Mouse (Mus musculus) forebrain, embryonic 13.5 days (tissue): ENCODE results near the gene Dio1. TPM values are rescaled to one million over a fixed set of nuclear protein-coding genes. Genes with fewer than 3 reads are reported as not detected.

Experiments used
- ATAC-seq: fragments of 200-750 bp; cut with Nextera tagmentation; 2 replicates; pipeline ENCODE4 v1.8.0; 2017
- H3K27ac ChIP-seq: fragments of 300-500 bp; sonication (generic); 2 replicates; pipeline ENCODE4 v1.5.1; 2015; ENCODE audit warnings: inconsistent platforms, mild to moderate bottlenecking, moderate library complexity
- H3K27me3 ChIP-seq: fragments of 300-500 bp; sonication (generic); 2 replicates; pipeline ENCODE4 v1.6.1; 2015; ENCODE audit warnings: mild to moderate bottlenecking, inconsistent platforms
- H3K36me3 ChIP-seq: fragments of 300-500 bp; sonication (generic); 2 replicates; pipeline ENCODE4 v1.6.1; 2015; ENCODE audit warnings: mild to moderate bottlenecking, inconsistent platforms; ENCODE audit not compliant: poor library complexity, severe bottlenecking
- H3K4me1 ChIP-seq: fragments of 300-500 bp; sonication (generic); 2 replicates; pipeline ENCODE4 v1.6.1; 2015; ENCODE audit warnings: inconsistent platforms
- H3K4me2 ChIP-seq: fragments of 300-500 bp; sonication (generic); 2 replicates; pipeline ENCODE4 v1.6.1; 2015; ENCODE audit warnings: inconsistent platforms, mild to moderate bottlenecking, moderate library complexity
- H3K4me3 ChIP-seq: fragments of 300-500 bp; sonication (generic); 2 replicates; pipeline ENCODE4 v1.5.1; 2015; ENCODE audit warnings: mild to moderate bottlenecking, inconsistent platforms
- H3K9ac ChIP-seq: fragments of 300-500 bp; sonication (generic); 2 replicates; pipeline ENCODE4 v1.6.1; 2015; ENCODE audit warnings: mild to moderate bottlenecking, inconsistent platforms
- H3K9me3 ChIP-seq: fragments of 300-500 bp; sonication (generic); replicated peaks from 2 replicates; pipeline ENCODE4 v1.6.1; 2016; ENCODE audit warnings: inconsistent platforms
- WGBS: fragments of 180-500 bp; shearing (Covaris S2); methylation state at CpG from one replicate; pipeline ENCODE4 v1.1.7; 2015; 5-methylcytosine and 5-hydroxymethylcytosine counted together
- polyA plus RNA-seq: library from polyadenylated mRNA; unstranded; fragments of >200 nt; fragmentation: Nextera tagmentation; extraction: Ambion mirVana; gene quantifications from 2 replicates; pipeline ENCODE4 v1.2.1, GENCODE M21; 2015

Gene Dio1
- polyA plus RNA-seq, 1 experiment from 2014 or later: not detected

GRCm38 (mm10) chr4:107299779-107300340, 7.1 kb downstream of the Dio1 start:
- no peaks in the 10 kb centered on the region for H3K9me3 ChIP-seq
- H3K4me1 ChIP-seq: no peaks in the 10 kb centered on the region
- WGBS: 84% methylated on average over 7 of the region's 7 CpGs
- H3K27ac ChIP-seq: no peak overlapping the region
- H3K4me2 ChIP-seq: no peak overlapping the region
- ATAC-seq: no peak
- H3K9ac ChIP-seq: no peak overlapping the region
- no peak overlapping the region for H3K4me3 ChIP-seq
- H3K27me3 ChIP-seq: no peaks in the 10 kb centered on the region
- H3K36me3 ChIP-seq: no peaks in the 10 kb centered on the region

- H3K4me1 ChIP-seq: no peaks in the 10 kb centered on the region
- no peaks in the 10 kb centered on the region for H3K27me3 ChIP-seq
- no peak overlapping the region for H3K27ac ChIP-seq
- H3K4me2 ChIP-seq: no peak overlapping the region
- 83% methylated on average over 8 of the region's 8 CpGs for WGBS
- H3K36me3 ChIP-seq: no peaks in the 10 kb centered on the region
- no peak overlapping the region for H3K9ac ChIP-seq
- no peak for ATAC-seq
- no peaks in the 10 kb centered on the region for H3K9me3 ChIP-seq
- H3K4me3 ChIP-seq: no peak overlapping the region
These were observed 8.8 kb downstream of the Dio1 start for GRCm38 (mm10) chr4:107298071-107298606.

DNA sequence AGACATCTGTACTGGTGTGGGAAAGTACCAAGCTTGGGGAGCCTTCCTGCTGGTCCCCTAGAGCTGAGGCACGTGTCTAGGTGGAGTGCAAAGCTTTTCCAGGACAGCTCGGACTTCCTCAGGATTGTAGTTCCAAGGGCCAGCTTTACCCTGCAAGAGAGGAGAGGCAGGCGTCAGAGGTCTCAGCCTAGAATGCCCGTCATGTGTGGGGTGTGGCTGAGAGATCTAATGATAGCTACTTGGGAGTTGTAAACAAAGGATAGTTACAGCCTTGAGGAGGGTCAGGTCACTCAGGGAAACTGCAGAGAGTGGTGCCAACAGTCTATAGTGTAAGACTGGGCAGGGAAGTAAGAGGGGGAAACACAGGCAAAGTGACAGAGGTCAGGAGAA, 14.7 kb downstream of the Dio1 start:
- no peak overlapping the region for H3K27ac ChIP-seq

GRCm38 (mm10) chr4:107291611-107292272, 15.2 kb downstream of the Dio1 start:
- Histone ChIP-seq H3K36me3 (no peaks in the 10 kb centered on the region), H3K27ac (no peak overlapping the region), H3K9me3 (no peaks in the 10 kb centered on the region), H3K27me3 (no peaks in the 10 kb centered on the region), H3K4me2 (no peak overlapping the region), H3K4me1 (no peaks in the 10 kb centered on the region), H3K9ac (no peak overlapping the region), H3K4me3 (no peak overlapping the region)
- 84% methylated on average over 7 of the region's 7 CpGs for WGBS
- ATAC-seq: no peak

More for the DNA sequence above, 14.7 kb downstream of the Dio1 start:
- H3K4me1 ChIP-seq: no peaks in the 10 kb centered on the region
- H3K4me2 ChIP-seq: no peak overlapping the region
- no peak for ATAC-seq
- no peaks in the 10 kb centered on the region for H3K27me3 ChIP-seq
- WGBS: 66% methylated on average over 4 of the region's 4 CpGs
- no peak overlapping the region for H3K4me3 ChIP-seq
- H3K9ac ChIP-seq: no peak overlapping the region
- H3K9me3 ChIP-seq: no peaks in the 10 kb centered on the region
- H3K36me3 ChIP-seq: no peaks in the 10 kb centered on the region

DNA sequence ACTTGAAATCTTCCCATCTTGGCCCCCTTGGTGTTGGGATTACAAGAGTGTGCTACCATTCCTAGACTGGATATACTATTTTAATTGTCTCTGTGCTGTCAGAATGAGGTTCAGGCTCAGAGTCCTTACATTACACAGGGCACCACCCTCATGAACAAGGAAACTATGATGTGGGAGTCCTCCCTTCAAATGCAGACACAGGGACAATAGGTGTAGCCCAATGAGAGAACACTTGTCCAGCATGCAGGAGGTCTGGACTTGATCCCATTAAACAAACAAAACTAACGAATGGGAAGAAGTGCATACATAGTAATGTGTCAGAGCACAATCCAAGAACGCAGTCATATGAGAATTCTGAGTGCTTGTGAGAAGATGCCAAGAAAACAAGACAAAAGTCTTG, 19.5 kb downstream of the Dio1 start:
- Histone ChIP-seq H3K4me3 (no peak overlapping the region), H3K4me2 (no peak overlapping the region), H3K27me3 (no peaks in the 10 kb centered on the region), H3K4me1 (no peaks in the 10 kb centered on the region), H3K9ac (no peak overlapping the region), H3K9me3 (no peaks in the 10 kb centered on the region), H3K27ac (no peak overlapping the region), H3K36me3 (peaks cover 3% of the 10 kb centered on the region; the same call in 1 of the 2 replicates)
- WGBS: 84% methylated on average over 2 of the region's 2 CpGs
- ATAC-seq: no peak

GRCm38 (mm10) chr4:107286386-107286785, 20.6 kb downstream of the Dio1 start:
- Histone ChIP-seq H3K9ac (no peak overlapping the region), H3K36me3 (peaks cover 3% of the 10 kb centered on the region; the same call in 1 of the 2 replicates), H3K9me3 (no peaks in the 10 kb centered on the region), H3K4me1 (no peaks in the 10 kb centered on the region), H3K27ac (no peak overlapping the region), H3K27me3 (no peaks in the 10 kb centered on the region), H3K4me3 (no peak overlapping the region), H3K4me2 (no peak overlapping the region)
- ATAC-seq: no peak
- whole genome bisulfite sequencing: 94% methylated on average over 8 of the region's 8 CpGs

GRCm38 (mm10) chr4:107285446-107286200, 21.3 kb downstream of the Dio1 start:
- Histone ChIP-seq H3K27ac (no peak overlapping the region), H3K4me2 (no peak overlapping the region), H3K9ac (no peak overlapping the region), H3K4me1 (no peaks in the 10 kb centered on the region), H3K36me3 (peaks cover 8% of the 10 kb centered on the region), H3K4me3 (no peak overlapping the region), H3K9me3 (no peaks in the 10 kb centered on the region), H3K27me3 (0 out of 2 replicates have a peak, but pooled peaks cover under 1% of the 10 kb centered on the region)
- no peak for ATAC-seq
- 86% methylated on average over 3 of the region's 3 CpGs for WGBS

DNA sequence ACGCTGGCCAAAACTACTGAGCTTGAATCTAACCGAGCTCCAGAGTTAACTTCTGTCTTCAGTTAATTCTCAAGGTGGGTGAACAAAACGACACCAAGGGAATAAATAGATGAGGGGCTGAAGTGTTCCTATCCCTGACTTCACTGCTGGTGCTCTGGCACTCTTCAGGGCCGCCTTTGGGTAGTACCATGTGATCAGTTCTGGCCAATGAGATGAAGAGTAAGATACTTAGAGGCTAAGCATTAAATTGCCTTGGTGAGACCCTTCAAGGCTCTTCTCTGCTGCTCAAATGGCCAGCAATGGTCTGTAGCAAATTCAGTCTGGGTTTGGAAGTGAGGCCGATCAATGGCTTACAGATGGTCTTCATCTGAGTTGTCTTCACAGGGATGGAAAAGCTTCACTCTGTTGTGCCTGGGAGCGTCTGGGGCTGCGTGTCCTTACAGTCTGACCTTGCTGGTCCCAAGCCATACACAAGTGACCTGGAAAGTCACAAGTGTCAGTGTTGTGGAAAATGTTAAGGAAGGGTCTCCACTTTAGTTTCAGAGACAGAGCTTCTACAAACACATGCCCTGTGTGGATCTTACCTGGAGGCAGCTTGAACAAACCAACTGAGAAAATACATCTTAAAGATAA, 26.0 kb downstream of the Dio1 start:
- ATAC-seq: no peak
- WGBS: 85% methylated on average over 7 of the region's 7 CpGs
- no peak overlapping the region for H3K27ac ChIP-seq
- no peak overlapping the region for H3K4me2 ChIP-seq
- peaks cover 16% of the 10 kb centered on the region for H3K36me3 ChIP-seq
- H3K4me3 ChIP-seq: no peak overlapping the region
- peaks cover 11% of the 10 kb centered on the region for H3K27me3 ChIP-seq
- H3K4me1 ChIP-seq: peaks cover 10% of the 10 kb centered on the region
- no peaks in the 10 kb centered on the region for H3K9me3 ChIP-seq
- no peak overlapping the region for H3K9ac ChIP-seq

DNA sequence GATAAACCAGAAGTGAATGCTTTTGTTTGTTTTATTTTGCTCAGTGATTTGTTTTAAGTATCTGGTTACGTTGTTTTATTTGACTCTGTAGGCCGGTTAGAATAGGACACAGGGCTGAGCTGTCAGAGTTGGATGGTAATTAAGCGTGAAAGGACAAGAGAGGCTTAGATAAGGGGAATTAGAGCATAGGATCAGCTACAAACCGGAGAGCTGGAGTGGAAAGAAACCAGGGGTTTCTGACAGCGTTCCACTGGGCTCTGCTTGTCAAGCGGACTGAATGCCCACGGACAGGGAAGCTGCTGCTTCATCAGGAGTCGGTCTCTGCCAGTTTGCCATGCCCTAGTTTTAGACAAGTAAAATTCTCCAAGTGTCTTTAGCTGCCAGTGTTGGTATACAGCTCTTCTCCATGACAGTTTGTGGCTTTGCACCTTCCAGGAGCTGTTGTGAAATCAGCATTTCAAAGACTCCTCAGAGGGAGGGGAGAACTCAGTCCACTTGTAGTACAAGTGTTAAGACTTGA, 28.7 kb downstream of the Dio1 start:
- H3K27ac ChIP-seq: 0 out of 2 replicates have a peak overlapping the region, but pooled peaks have one; percentile 37
- no peak overlapping the region for H3K4me3 ChIP-seq
- H3K4me2 ChIP-seq: 0 out of 2 replicates have a peak overlapping the region, but pooled peaks have one; percentile 1
- ATAC-seq: no peak
- H3K27me3 ChIP-seq: peaks cover 11% of the 10 kb centered on the region
- H3K9me3 ChIP-seq: no peaks in the 10 kb centered on the region
- H3K9ac ChIP-seq: no peak overlapping the region
- 6% methylated on average over 8 of the region's 8 CpGs for WGBS
- H3K36me3 ChIP-seq: peaks cover 20% of the 10 kb centered on the region
- peaks cover 10% of the 10 kb centered on the region for H3K4me1 ChIP-seq

DNA sequence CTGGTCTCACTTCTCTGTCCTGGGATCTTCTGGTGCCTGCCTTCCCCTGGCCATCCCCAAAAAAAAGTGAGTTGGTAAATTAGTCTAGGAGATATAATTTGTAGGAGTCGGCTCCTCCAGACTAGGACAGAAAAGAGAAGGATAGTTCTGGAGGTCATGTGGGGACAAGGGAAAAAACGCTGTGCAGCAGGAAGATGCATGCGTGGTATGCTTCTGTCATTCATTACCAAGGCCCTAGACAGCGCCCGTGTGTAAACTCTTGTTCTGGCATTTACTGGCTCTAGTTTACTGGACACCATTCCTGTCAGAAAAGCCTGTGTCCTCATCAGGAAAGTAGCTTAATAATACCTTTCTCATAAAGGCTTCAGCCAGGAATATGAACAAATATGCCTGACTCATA, 32.5 kb downstream of the Dio1 start:
- WGBS: 88% methylated on average over 5 of the region's 5 CpGs

DNA sequence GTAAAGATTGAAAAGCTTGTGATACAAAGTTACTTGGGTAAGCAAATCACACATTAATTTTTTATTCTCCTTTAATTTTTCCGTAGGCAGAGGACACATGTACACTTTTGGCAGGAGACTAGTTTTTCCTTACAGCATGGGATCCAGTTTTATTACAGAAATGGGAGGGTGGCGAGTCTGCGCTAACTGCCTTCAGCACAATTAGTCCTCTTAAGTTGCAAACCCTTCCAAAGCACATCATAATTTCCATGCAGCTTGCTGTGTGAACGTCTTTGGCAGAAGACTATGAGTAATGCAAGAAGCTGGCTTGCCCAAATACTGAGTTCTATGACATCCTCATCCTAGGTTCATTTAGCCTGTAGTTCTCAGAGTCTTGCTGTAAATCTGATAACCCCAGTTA, 33.3 kb downstream of the Dio1 start:
- WGBS: 83% methylated on average over 4 of the region's 4 CpGs
- H3K9me3 ChIP-seq: no peaks in the 10 kb centered on the region
- ATAC-seq: no peak
- H3K36me3 ChIP-seq: peaks cover 7% of the 10 kb centered on the region; the same call in 1 of the 2 replicates
- H3K9ac ChIP-seq: no peak overlapping the region
- no peak overlapping the region for H3K27ac ChIP-seq
- H3K27me3 ChIP-seq: peaks cover 3% of the 10 kb centered on the region; the same call in 1 of the 2 replicates
- no peak overlapping the region for H3K4me3 ChIP-seq
- peaks cover 7% of the 10 kb centered on the region for H3K4me1 ChIP-seq
- no peak overlapping the region for H3K4me2 ChIP-seq

More for the DNA sequence above, 32.5 kb downstream of the Dio1 start:
- Histone ChIP-seq H3K9ac (no peak overlapping the region), H3K27ac (no peak overlapping the region), H3K4me3 (no peak overlapping the region), H3K4me2 (no peak overlapping the region), H3K4me1 (peaks cover 10% of the 10 kb centered on the region), H3K27me3 (peaks cover 3% of the 10 kb centered on the region; the same call in 1 of the 2 replicates), H3K36me3 (peaks cover 7% of the 10 kb centered on the region; the same call in 1 of the 2 replicates), H3K9me3 (no peaks in the 10 kb centered on the region)
- no peak for ATAC-seq
